Mouse (Mus musculus) liver, adult 2 months (tissue): ENCODE results near the gene Hoxb3.

Experiments
- CTCF ChIP-seq: fragments of 200-500 bp; IDR thresholded peaks from 2 replicates; pipeline ENCODE4 v1.5.1; 2011; ENCODE audit warnings: low read depth, low read length, control low read depth
- POLR2A ChIP-seq: fragments of 200-500 bp; IDR thresholded peaks from 2 replicates; pipeline ENCODE4 v1.6.1; 2011; ENCODE audit warnings: low read length, control low read depth; ENCODE audit not compliant: insufficient read depth; ENCODE audit errors: extremely low read depth

- TF ChIP-seq POLR2A: no peak
- TF ChIP-seq CTCF: no peak
These were observed 41.7 kb upstream of the Hoxb3 start for GRCm38 (mm10) chr11:96281396-96281795.
